Mouse (Mus musculus): ENCODE data around the gene Cables2. TPM values are rescaled to one million over a fixed set of nuclear protein-coding genes. Genes with fewer than 3 reads are reported as not detected.
A peak's percentile ranks its signal among the peaks of the same experiment; 100 is the strongest.

Cables2 gene
- polyA plus RNA-seq, 1 experiment from 2014 or later = 14.7 TPM

GRCm38 (mm10) chr2:180303468-180303867 lies 30.2 kb upstream of the Cables2 start:
- ATAC-seq (ENCODE audit: low FRiP score, low read depth) = no peak
- WGBS = 43% methylated on average over 12 of the region's 12 CpGs
- Histone ChIP-seq H3K9me3 (0 out of 2 replicates have a peak, but pooled peaks cover 3% of the 10 kb centered on the region), H3K36me3 (no peaks in the 10 kb centered on the region), H3K9ac (no peak overlapping the region), H3K27me3 (no peaks in the 10 kb centered on the region), H3K27ac (no peak overlapping the region), H3K4me1 (no peaks in the 10 kb centered on the region), H3K4me2 (replicated peaks) (no peak overlapping the region), H3K4me3 (no peak overlapping the region)

GRCm38 (mm10) chr2:180302201-180302600 lies 28.9 kb upstream of the Cables2 start:
- Histone ChIP-seq H3K36me3 (no peaks in the 10 kb centered on the region), H3K27me3 (no peaks in the 10 kb centered on the region), H3K4me3 (no peak overlapping the region), H3K4me1 (no peaks in the 10 kb centered on the region), H3K27ac (no peak overlapping the region), H3K9me3 (0 out of 2 replicates have a peak, but pooled peaks cover 3% of the 10 kb centered on the region), H3K9ac (no peak overlapping the region), H3K4me2 (replicated peaks) (no peak overlapping the region)
- WGBS = 83% methylated on average over 4 of the region's 4 CpGs
- ATAC-seq (ENCODE audit: low FRiP score, low read depth) = no peak

- ATAC-seq (ENCODE audit: low FRiP score, low read depth) = no peak
- Histone ChIP-seq H3K27ac (no peak overlapping the region), H3K36me3 (no peaks in the 10 kb centered on the region), H3K9me3 (0 out of 2 replicates have a peak, but pooled peaks cover 3% of the 10 kb centered on the region), H3K4me3 (no peak overlapping the region), H3K9ac (no peak overlapping the region), H3K4me1 (no peaks in the 10 kb centered on the region), H3K4me2 (replicated peaks) (no peak overlapping the region), H3K27me3 (no peaks in the 10 kb centered on the region)
- 23% methylated on average over 5 of the region's 5 CpGs for WGBS
Measured at GRCm38 (mm10) chr2:180300771-180301170, 27.5 kb upstream of the Cables2 start.

DNA sequence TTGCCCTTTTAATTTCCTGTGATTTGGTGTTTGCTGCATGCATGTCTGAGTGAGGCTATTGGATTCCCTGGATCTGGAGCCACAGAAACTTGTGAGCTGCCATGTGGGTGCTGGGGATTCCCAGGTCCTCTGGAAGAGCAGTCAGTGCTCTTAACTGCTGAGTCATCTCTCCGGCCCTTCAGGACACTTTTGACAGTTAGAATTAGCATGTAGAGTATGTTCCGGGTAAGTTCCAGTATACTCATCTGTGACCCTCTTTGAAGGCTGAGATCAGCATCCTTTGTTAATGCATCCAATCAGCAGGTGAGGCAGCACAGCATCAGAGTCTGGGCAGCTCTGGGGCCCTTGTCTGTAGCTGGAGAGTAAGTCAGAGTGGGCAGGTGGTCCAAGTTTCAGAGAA lies 27.0 kb upstream of the Cables2 start:
- H3K9ac ChIP-seq = no peak overlapping the region
- H3K9me3 ChIP-seq = 0 out of 2 replicates have a peak, but pooled peaks cover 3% of the 10 kb centered on the region
- H3K4me2 ChIP-seq (replicated peaks) = no peak overlapping the region
- H3K27ac ChIP-seq = no peak overlapping the region
- H3K4me3 ChIP-seq = no peak overlapping the region
- no peaks in the 10 kb centered on the region for H3K36me3 ChIP-seq
- ATAC-seq (ENCODE audit: low FRiP score, low read depth) = no peak
- no peaks in the 10 kb centered on the region for H3K4me1 ChIP-seq
- no peaks in the 10 kb centered on the region for H3K27me3 ChIP-seq
- WGBS = 61% methylated on average over 2 of the region's 2 CpGs

GRCm38 (mm10) chr2:180292906-180293305 lies 19.6 kb upstream of the Cables2 start:
- ATAC-seq (ENCODE audit: low FRiP score, low read depth) = no peak
- Histone ChIP-seq H3K9ac (no peak overlapping the region), H3K4me3 (no peak overlapping the region), H3K9me3 (no peaks in the 10 kb centered on the region), H3K4me1 (peaks cover 6% of the 10 kb centered on the region; the same call in 1 of the 2 replicates), H3K4me2 (replicated peaks) (no peak overlapping the region), H3K27me3 (no peaks in the 10 kb centered on the region), H3K36me3 (no peaks in the 10 kb centered on the region), H3K27ac (no peak overlapping the region)
- WGBS = 68% methylated on average over 8 of the region's 8 CpGs

GRCm38 (mm10) chr2:180292026-180292425 lies 18.7 kb upstream of the Cables2 start:
- Histone ChIP-seq H3K4me2 (replicated peaks) (no peak overlapping the region), H3K27ac (no peak overlapping the region), H3K27me3 (no peaks in the 10 kb centered on the region), H3K4me3 (no peak overlapping the region), H3K4me1 (peaks cover 6% of the 10 kb centered on the region; the same call in 1 of the 2 replicates), H3K9ac (no peak overlapping the region), H3K9me3 (no peaks in the 10 kb centered on the region), H3K36me3 (no peaks in the 10 kb centered on the region)
- ATAC-seq (ENCODE audit: low FRiP score, low read depth) = no peak
- WGBS = 55% methylated on average over 4 of the region's 4 CpGs

DNA sequence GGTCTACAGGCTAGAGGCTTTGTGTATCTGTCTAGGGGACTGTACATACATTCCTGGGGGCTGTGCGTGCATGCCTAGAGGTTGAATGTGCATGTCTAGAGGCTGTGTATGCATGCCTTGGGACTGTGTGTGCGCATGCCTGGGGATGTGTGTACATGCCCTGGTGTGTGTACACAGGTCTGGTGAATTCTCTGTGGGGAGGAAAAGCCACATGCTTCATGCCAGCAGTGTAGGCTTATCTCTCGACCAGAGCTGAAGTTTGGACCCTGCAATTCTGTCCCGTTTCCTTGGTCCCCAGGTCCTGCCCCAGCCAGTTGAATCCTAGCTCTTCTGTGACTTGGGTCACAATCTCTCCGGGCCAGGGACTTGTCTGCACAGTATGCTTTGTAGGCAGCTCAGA lies 18.3 kb upstream of the Cables2 start:
- no peak overlapping the region for H3K27ac ChIP-seq
- H3K4me1 ChIP-seq = peaks cover 6% of the 10 kb centered on the region; the same call in 1 of the 2 replicates
- no peak overlapping the region for H3K9ac ChIP-seq
- H3K9me3 ChIP-seq = no peaks in the 10 kb centered on the region
- H3K4me3 ChIP-seq = no peak overlapping the region
- H3K36me3 ChIP-seq = no peaks in the 10 kb centered on the region
- no peaks in the 10 kb centered on the region for H3K27me3 ChIP-seq
- no peak overlapping the region for H3K4me2 ChIP-seq (replicated peaks)
- no peak for ATAC-seq (ENCODE audit: low FRiP score, low read depth)
- WGBS = 76% methylated on average over 5 of the region's 5 CpGs

GRCm38 (mm10) chr2:180290503-180290902 lies 17.2 kb upstream of the Cables2 start:
- H3K9me3 ChIP-seq = no peaks in the 10 kb centered on the region
- no peak for ATAC-seq (ENCODE audit: low FRiP score, low read depth)
- no peak overlapping the region for H3K9ac ChIP-seq
- 52% methylated on average over 6 of the region's 6 CpGs for WGBS
- H3K36me3 ChIP-seq = no peaks in the 10 kb centered on the region
- no peak overlapping the region for H3K27ac ChIP-seq
- no peak overlapping the region for H3K4me3 ChIP-seq
- no peak overlapping the region for H3K4me2 ChIP-seq (replicated peaks)
- peaks cover 6% of the 10 kb centered on the region; the same call in 1 of the 2 replicates for H3K4me1 ChIP-seq
- no peaks in the 10 kb centered on the region for H3K27me3 ChIP-seq

DNA sequence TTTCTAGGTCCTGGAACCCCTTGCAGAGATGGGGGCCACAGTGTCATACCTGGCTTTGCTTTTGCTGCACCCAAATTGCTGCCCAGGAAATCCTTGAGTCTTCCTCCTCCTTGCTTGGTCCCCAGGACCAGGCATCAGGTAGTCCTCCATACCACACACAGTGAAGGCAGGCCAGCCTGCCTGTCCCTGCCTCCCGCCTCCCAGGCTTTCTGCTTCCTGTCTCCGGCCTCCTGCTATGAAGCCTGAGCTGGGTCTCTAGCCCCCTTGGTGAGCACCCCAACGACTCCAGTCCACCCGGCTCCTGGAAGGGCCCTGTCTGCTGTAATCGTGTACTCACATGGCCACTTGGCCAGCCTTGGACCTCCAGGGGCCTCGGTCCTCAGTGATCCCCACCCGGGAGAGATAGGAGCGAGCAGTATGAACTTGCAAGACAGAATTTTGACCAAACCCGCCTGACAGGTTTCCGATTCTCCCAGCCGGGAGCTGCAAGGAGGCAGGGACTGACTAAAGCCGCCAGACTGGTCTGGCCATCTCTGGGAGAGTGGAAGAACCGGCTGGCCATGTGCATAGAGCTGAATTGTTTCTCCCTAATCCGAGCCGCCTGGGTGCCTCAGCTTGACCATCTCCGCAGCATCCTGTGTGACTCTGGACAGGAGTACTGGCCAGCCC lies 16.3 kb upstream of the Cables2 start, which contains the start of gene Rbbp8nl:
TSS of gene Rbbp8nl (minus strand) at position 440 of the 669 bp plus-strand sequence.
- WGBS = 42% methylated on average over 16 of the region's 16 CpGs
- Histone ChIP-seq H3K4me2 (replicated peaks) (peak within 1 kb of the TSS; percentile 30), H3K4me3 (0 out of 2 replicates have a peak within 1 kb of the TSS, but pooled peaks have one; percentile 8), H3K27ac (no peak within 1 kb of the TSS), H3K36me3 (no peaks in the 10 kb centered on the region), H3K9ac (no peak within 1 kb of the TSS; the same call in 1 of the 2 replicates), H3K4me1 (peaks cover 6% of the 10 kb centered on the region; the same call in 1 of the 2 replicates), H3K9me3 (no peaks in the 10 kb centered on the region), H3K27me3 (no peaks in the 10 kb centered on the region)
- ATAC-seq (ENCODE audit: low FRiP score, low read depth) = no peak

DNA sequence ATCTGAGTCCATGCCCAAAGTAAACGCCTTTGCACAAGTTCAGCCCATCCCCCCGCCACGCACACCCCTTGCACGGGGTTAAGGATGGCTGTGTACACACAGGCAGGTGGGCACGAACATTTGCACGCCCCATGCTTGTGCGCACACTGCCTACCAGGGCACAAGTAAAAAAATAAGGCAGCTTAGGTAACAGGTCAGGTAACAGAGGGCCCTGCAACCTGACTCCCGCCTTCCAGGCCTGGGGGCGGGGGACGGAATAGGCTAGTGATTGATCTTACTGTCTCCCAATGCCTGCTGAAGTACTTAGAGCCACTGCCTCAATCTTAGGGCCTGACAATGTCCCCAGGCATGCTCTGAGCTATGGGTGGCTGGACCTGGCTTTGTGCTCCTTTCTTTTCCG lies 15.7 kb upstream of the Cables2 start:
- H3K4me1 ChIP-seq = peaks cover 6% of the 10 kb centered on the region; the same call in 1 of the 2 replicates
- H3K4me2 ChIP-seq (replicated peaks) = peak overlapping the region; percentile 30
- H3K9ac ChIP-seq = no peak overlapping the region; the same call in 1 of the 2 replicates
- H3K4me3 ChIP-seq = no peak overlapping the region
- ATAC-seq (ENCODE audit: low FRiP score, low read depth) = no peak
- no peak overlapping the region for H3K27ac ChIP-seq
- H3K9me3 ChIP-seq = no peaks in the 10 kb centered on the region
- H3K36me3 ChIP-seq = no peaks in the 10 kb centered on the region
- 37% methylated on average over 11 of the region's 11 CpGs for WGBS
- no peaks in the 10 kb centered on the region for H3K27me3 ChIP-seq

- H3K4me2 ChIP-seq (replicated peaks) = no peak overlapping the region
- WGBS = 78% methylated on average over 8 of the region's 8 CpGs
- H3K9ac ChIP-seq = no peak overlapping the region
- H3K4me3 ChIP-seq = no peak overlapping the region
- H3K9me3 ChIP-seq = no peaks in the 10 kb centered on the region
- no peak overlapping the region for H3K27ac ChIP-seq
- no peaks in the 10 kb centered on the region for H3K36me3 ChIP-seq
- 0 out of 2 replicates have a peak, but pooled peaks cover 3% of the 10 kb centered on the region for H3K27me3 ChIP-seq
- 0 out of 2 replicates have a peak, but pooled peaks cover 14% of the 10 kb centered on the region for H3K4me1 ChIP-seq
- ATAC-seq (ENCODE audit: low FRiP score, low read depth) = no peak
Measured at GRCm38 (mm10) chr2:180279321-180279720, 6.0 kb upstream of the Cables2 start.

GRCm38 (mm10) chr2:180277773-180278320 lies 4.6 kb upstream of the Cables2 start:
- no peaks in the 10 kb centered on the region for H3K9me3 ChIP-seq
- H3K27me3 ChIP-seq = 0 out of 2 replicates have a peak, but pooled peaks cover 3% of the 10 kb centered on the region
- ATAC-seq (ENCODE audit: low FRiP score, low read depth) = no peak
- H3K4me1 ChIP-seq = peaks cover 17% of the 10 kb centered on the region; the same call in 1 of the 2 replicates
- no peak overlapping the region for H3K4me3 ChIP-seq
- H3K27ac ChIP-seq = no peak overlapping the region
- no peak overlapping the region for H3K9ac ChIP-seq
- no peaks in the 10 kb centered on the region for H3K36me3 ChIP-seq
- no peak overlapping the region for H3K4me2 ChIP-seq (replicated peaks)
- 70% methylated on average over 8 of the region's 8 CpGs for WGBS

Measured in limb, embryonic 13.5 days (tissue).